Mouse (Mus musculus) bone marrow, adult 2 months (tissue): ENCODE data around the gene Dnajb2.

Experiments
- CTCF ChIP-seq: fragments of 200-500 bp; IDR thresholded peaks from 2 replicates; pipeline ENCODE4 v1.5.1; 2011; ENCODE audit warnings: low read length, control low read depth; ENCODE audit not compliant: control insufficient read depth, insufficient read depth
- POLR2A ChIP-seq: fragments of 200-500 bp; IDR thresholded peaks from 2 replicates; pipeline ENCODE4 v1.6.1; 2011; ENCODE audit warnings: low read depth, mild to moderate bottlenecking, control low read depth, low read length, borderline replicate concordance; ENCODE audit not compliant: control insufficient read depth

- no peak for TF ChIP-seq POLR2A
- no peak for TF ChIP-seq CTCF
Observed at GRCm38 (mm10) chr1:75253029-75253428, 16.8 kb downstream of the Dnajb2 start.
